Mouse (Mus musculus) lung, adult 2 months (tissue): ENCODE measurements around the gene Rpap3. TPM values are rescaled to one million over a fixed set of nuclear protein-coding genes. Genes with fewer than 3 reads are reported as not detected.

Experiments used
- DNase-seq: peaks from one replicate; pipeline ENCODE4 v3.0.0; 2022
- H3K4me1 ChIP-seq: fragments of 200-500 bp; 2 replicates; pipeline ENCODE4 v1.6.1; 2011; ENCODE audit warnings: low read length; ENCODE audit not compliant: control insufficient read depth, insufficient read depth
- H3K4me3 ChIP-seq: fragments of 200-500 bp; replicated peaks from 2 replicates; pipeline ENCODE3; 2011; ENCODE audit warnings: low read depth, mild to moderate bottlenecking, control low read depth, low read length; ENCODE audit errors: extremely low read depth
- CTCF ChIP-seq: fragments of 200-500 bp; IDR thresholded peaks from 2 replicates; pipeline ENCODE4 v1.5.1; 2011; ENCODE audit warnings: mild to moderate bottlenecking, low read length, control low read depth; ENCODE audit not compliant: insufficient read depth
- POLR2A ChIP-seq: fragments of 200-500 bp; IDR thresholded peaks from 2 replicates; pipeline ENCODE4 v1.6.1; 2011; ENCODE audit warnings: low read depth, mild to moderate bottlenecking, control low read depth, low read length, borderline replicate concordance; ENCODE audit errors: extremely low read depth
- WGBS: fragments of 180-500 bp; shearing (Covaris S2); methylation state at CpG from one replicate; pipeline ENCODE4 v1.1.7; 2018; 5-methylcytosine and 5-hydroxymethylcytosine counted together
- polyA plus RNA-seq: library from polyadenylated mRNA; depleted of rRNA; stranded (reverse); fragments of >200 nt; gene quantifications from 2 replicates; pipeline ENCODE4 v1.2.3, GENCODE M21; 2012

The Rpap3 gene
- polyA plus RNA-seq, 1 experiment, result 5.0 TPM

DNA sequence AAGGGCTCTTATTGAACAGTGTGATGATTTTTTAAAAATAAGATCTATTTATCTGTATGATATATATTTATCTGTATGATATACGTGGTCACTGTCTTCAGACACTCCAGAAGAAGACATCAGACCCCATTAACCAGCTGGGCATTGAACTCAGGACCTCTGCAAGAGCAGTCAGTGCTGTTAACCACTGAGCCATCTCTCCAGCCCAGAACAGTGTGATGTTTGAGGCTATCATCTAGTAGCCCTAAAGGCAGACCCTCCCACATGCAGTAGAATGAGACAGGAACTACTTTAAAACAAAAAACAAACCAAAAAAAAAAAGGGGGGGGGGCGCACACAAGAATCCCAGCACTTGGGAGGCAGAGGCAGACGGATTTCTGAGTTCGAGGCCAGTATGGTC lies 41.9 kb upstream of the Rpap3 start:
- DNase-seq, result no peak
- 85% methylated on average over 4 of the region's 4 CpGs for WGBS
- H3K4me1 ChIP-seq, result peaks cover 7% of the 10 kb centered on the region
- no peak overlapping the region for H3K4me3 ChIP-seq
- TF ChIP-seq CTCF (no peak), POLR2A (no peak)

DNA sequence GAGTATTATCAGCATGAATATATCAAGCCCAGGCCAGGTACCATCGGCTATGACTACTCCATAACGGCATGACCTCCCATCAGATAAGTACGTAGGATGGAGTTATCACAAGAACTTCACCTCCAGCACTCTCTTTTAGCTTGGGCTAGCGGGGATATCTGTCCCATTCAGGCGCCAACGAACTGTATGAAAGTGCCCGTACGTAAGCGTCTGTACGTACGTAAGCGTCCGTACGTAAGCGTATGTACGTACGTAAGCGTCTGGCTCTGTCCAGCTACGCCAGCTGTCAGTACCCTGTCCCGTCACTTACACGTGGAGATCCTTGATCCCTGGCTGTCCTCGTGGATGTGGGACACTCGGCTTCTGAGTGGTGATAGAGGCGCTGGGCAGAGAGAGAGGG lies 41.1 kb upstream of the Rpap3 start:
- TF ChIP-seq POLR2A, result no peak
- TF ChIP-seq CTCF, result no peak
- Histone ChIP-seq H3K4me3 (no peak overlapping the region), H3K4me1 (peaks cover 7% of the 10 kb centered on the region)
- DNase-seq, result no peak
- 89% methylated on average over 24 of the region's 24 CpGs for WGBS

DNA sequence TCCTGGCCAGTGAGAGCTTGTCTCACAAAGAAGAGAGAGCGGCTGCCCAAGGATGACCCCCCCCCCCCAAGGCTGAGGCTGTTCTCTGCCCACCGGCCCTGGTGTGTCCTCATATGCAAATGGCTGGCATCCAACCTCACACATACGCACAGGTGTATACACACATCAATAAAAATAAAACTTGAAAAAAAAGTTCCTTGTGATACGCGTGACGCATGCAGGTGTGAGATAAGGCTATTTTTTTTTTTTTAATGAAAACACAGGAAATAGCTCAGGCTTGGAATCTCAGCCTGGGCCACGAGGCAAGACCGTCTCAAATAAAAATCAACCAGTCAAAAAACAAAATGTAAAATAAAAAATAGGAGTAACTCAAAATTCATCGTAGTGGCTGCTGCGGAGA lies 40.7 kb upstream of the Rpap3 start:
- Histone ChIP-seq H3K4me3 (no peak overlapping the region), H3K4me1 (peaks cover 7% of the 10 kb centered on the region)
- 74% methylated on average over 10 of the region's 10 CpGs for WGBS
- DNase-seq, result no peak
- TF ChIP-seq CTCF (no peak), POLR2A (no peak)

DNA sequence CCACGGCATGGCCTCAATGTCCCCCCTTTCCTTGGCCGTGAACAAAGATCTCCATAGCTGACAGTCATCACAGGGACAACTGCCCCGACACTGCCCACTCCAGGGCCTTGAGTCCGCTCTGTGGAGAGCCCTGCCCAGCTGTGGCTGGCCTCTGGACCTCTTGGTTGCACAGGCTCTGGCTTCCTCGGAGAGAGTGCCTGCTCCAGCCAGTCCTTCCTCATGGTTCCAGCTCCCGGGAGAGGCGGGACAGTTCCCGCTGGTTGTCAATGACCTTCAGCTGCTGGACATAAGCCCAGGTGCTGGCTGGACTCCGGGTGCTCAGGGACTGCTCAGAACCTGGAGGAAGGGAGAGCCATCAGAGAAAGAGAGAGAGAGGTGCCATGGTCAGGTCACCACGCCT lies 39.7 kb upstream of the Rpap3 start:
- no peak for DNase-seq
- Histone ChIP-seq H3K4me1 (peaks cover under 1% of the 10 kb centered on the region), H3K4me3 (no peak overlapping the region)
- TF ChIP-seq POLR2A, result no peak
- no peak for TF ChIP-seq CTCF
- WGBS, result 40% methylated on average over 10 of the region's 10 CpGs

DNA sequence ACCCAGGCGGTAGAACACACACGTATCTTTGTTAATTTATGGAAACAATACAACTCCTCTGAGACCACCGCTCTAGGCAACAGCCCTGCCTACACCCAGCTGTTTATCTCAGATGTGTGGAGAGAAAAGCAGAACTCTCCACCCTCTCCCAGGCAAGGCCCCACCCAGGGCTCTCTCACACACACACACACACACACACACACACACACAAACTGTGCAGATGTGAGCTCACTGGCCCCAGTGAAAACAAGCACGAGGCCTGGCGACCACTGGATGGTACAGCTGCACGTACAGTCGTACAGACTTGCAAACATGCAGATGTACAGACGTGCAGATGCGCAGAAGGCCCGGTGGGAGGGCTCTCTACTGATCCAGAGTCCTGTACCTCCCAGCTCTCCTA lies 39.3 kb upstream of the Rpap3 start:
- no peak for TF ChIP-seq CTCF
- no peak for TF ChIP-seq POLR2A
- H3K4me3 ChIP-seq, result no peak overlapping the region
- H3K4me1 ChIP-seq, result no peaks in the 10 kb centered on the region; the same call in none of the 2 replicates
- WGBS, result 71% methylated on average over 10 of the region's 10 CpGs
- DNase-seq, result no peak

DNA sequence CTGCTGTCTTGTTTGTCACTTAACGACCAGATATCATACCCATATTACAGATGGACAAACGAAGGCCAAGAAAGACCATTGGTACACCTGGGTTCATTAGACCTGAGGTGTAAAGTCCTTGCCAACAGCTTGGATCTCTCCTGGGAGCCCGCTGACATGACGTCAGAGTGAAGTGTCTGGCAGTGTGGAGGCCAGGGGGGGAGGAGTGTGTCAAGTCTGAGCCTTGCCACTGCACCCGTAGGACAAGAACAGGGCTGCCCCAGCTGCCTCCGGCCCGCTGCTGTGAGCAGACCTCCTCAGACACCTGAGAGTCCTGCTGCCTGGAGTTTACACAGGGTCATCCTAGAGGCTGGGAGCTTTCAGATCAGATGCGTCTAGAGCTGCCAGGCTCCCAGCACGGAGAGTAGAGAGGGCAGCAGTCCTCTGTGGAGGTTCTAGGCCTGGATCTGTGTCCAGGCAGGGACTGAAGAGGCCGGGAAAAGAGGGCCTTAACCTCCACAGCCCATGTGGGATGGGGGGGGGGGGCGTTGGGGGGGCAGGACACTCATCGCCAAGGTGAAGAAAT lies 38.4 kb upstream of the Rpap3 start:
- Histone ChIP-seq H3K4me3 (no peak overlapping the region), H3K4me1 (no peaks in the 10 kb centered on the region; the same call in 1 of the 2 replicates)
- DNase-seq, result no peak
- 68% methylated on average over 12 of the region's 12 CpGs for WGBS
- no peak for TF ChIP-seq CTCF
- no peak for TF ChIP-seq POLR2A

DNA sequence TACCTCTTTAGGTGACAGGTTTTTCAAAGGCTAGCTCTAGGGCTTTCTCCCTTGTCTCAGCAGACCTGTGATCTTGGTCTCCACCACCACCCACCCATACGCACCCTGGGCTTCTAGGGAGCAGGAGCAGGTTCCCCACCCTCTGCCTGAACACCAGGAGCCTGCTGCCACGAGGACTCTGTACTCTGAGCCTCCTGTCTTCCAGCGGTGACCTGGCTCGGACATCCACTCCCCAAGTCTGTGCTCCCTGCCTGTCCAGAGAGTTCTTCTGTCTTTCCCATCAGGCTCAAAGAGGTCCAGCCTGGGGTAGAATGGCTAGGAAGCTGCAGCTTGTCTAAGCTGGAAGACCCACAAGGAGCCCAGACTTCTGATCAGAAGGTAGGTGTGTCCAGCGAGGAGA lies 37.6 kb upstream of the Rpap3 start:
- H3K4me3 ChIP-seq, result no peak overlapping the region
- WGBS, result 76% methylated on average over 5 of the region's 5 CpGs
- DNase-seq, result no peak
- H3K4me1 ChIP-seq, result no peaks in the 10 kb centered on the region; the same call in 1 of the 2 replicates
- TF ChIP-seq POLR2A (no peak), CTCF (no peak)

DNA sequence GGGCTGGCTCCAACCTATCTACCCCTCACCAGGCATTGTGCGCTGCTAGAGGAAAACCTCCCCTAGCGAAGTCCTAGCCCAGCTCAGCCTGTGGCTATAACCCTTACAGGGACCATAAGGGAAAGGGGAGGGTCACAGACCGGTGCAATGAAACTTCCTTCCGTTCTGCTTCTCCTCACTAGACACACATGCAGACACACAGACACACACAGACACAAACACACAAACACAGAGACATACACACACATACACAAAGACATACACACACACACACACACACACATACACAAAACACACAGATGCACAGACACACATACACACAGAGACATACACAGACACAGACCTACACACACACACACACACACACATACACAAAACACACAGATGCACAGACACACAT lies 37.0 kb upstream of the Rpap3 start:
- DNase-seq, result no peak
- Histone ChIP-seq H3K4me3 (no peak overlapping the region), H3K4me1 (no peaks in the 10 kb centered on the region; the same call in 1 of the 2 replicates)
- TF ChIP-seq POLR2A (no peak), CTCF (no peak)
- WGBS, result 44% methylated on average over 4 of the region's 4 CpGs

DNA sequence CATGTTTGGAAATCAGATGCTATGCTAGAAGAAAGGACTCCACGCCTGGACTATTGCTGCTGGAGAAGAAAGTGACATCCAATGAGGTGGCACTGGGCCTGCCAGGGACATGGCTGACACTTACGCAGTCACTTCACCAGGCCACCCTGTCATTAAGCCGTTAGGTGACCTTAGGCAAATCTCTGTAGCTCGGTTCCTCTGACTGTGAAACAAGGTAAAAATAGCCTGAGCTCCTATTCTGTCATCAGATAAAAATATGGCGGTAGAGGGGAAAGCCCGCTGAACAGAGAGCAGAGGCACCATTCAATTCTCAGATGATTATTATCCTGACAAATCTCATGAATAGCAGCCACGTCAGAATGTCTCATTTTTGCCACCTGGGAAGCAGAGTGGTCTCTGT lies 36.4 kb upstream of the Rpap3 start:
- Histone ChIP-seq H3K4me3 (no peak overlapping the region), H3K4me1 (no peaks in the 10 kb centered on the region; the same call in 1 of the 2 replicates)
- WGBS, result 52% methylated on average over 7 of the region's 7 CpGs
- DNase-seq, result no peak
- no peak for TF ChIP-seq POLR2A
- no peak for TF ChIP-seq CTCF

DNA sequence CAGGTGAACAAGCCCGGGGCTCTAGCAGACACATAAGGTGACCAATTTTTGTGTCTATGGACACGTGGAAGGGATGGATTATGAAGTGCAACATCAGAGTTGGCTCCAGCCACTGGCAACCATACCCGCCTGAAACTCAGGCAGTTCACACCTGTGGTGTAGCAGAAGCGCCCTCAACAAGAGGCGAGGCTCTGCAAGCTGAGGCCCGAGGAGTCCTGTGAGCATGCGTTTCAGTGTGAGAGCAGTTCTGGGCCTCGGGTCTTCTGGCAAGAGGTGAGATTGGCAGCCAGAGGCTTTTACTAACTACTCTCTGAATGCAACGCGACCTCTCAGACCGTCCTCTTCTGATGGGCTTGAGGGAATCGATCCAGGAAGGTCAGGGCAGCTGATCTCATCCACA lies 36.0 kb upstream of the Rpap3 start:
- no peak overlapping the region for H3K4me3 ChIP-seq
- no peak for DNase-seq
- TF ChIP-seq CTCF (no peak), POLR2A (no peak)
- no peaks in the 10 kb centered on the region; the same call in 1 of the 2 replicates for H3K4me1 ChIP-seq
- WGBS, result 65% methylated on average over 12 of the region's 12 CpGs
